Mouse (Mus musculus) megakaryocyte, embryonic 14.5 days (primary cell): Measurements from ENCODE around the gene Gabpb2.

Source experiments
- FLI1 ChIP-seq: IDR thresholded peaks from 2 replicates; pipeline ENCODE4 v1.6.1; 2012; ENCODE audit warnings: low read length, inconsistent platforms, mixed read lengths
- GATA1 ChIP-seq: IDR thresholded peaks from 3 replicates; pipeline ENCODE4 v1.6.1; 2012; ENCODE audit warnings: mixed read lengths, low read length, inconsistent platforms, borderline replicate concordance

GRCm38 (mm10) chr3:95250361-95250760 is 32.6 kb upstream of the Gabpb2 start:
- TF ChIP-seq FLI1: no peak
- TF ChIP-seq GATA1: no peak
